Mouse (Mus musculus): ENCODE data around the gene Copb2.

Gene Copb2

DNA sequence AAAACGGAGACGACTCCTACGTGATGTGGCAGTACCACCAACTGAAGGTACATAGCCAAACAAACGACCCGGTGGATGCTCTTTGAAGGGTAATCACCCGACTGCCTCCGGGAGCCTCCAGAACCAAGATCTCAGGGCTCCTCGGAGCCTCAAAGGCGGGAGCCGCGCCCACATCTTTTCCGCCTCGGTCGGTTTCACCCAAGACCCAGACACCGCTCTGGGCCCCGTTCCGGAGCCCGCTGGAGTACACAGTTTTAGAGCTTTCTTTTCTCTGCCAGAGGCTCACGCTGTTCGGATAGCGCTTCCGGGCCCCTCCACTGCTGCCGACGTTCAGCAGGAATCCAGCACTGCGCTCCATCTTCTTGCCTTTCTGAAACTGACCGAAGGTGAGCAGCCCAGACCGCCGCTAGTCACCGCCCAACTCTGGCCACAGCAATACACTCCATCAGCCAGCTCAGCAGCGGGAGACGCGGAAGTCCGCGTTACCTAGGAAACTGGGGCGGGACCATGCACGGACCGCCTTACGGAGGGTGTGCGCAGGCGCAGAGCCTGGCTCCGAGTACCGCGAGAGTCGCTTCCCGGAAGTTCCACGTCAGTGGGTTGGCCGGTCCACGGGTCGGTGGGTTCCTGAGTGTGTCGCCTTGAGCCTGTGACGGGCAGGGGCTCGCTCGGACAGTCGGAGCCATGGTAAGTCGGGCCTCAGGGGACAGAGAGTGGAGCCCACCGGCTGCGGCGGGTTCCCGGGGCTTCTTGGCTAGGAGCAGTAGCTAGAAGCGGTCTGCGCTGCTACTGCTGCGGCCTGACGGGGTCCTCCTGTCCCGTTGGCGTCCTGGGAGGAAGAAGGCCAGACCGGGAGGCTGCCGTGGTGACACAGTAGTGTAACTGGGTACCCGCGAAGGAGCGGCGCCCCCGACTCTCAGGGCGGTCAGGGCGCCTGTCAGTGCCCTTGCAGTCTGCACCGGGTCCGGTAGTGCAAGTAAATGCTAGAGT lies at the start of gene Copb2:
Gene Copb2, plus strand, starts transcription at position 585 of the 990 bp plus-strand sequence.
- in situ Hi-C loops (cut with MseI, MboI) = no loop called here

DNA sequence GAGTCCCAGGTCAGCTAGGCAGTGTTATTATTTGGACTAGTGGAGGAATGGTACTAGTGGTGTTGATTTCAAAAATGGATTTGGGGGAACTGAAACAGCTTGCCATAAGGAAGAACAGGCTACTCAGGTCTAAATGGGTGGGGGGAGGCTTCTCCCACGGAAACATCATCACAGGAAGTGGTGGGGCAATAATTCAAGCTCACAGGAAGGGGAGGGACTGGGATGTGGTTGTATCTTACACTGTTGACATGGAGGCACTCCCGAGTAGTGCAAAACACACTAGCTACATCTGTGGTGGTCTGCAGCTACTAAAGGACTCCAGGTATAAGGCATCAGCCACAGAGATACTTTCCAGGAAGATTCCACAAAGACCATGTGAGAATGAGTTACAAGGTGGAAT lies 39.6 kb upstream of the Copb2 start:
- in situ Hi-C loops (cut with MseI, MboI) = no loop called here

DNA sequence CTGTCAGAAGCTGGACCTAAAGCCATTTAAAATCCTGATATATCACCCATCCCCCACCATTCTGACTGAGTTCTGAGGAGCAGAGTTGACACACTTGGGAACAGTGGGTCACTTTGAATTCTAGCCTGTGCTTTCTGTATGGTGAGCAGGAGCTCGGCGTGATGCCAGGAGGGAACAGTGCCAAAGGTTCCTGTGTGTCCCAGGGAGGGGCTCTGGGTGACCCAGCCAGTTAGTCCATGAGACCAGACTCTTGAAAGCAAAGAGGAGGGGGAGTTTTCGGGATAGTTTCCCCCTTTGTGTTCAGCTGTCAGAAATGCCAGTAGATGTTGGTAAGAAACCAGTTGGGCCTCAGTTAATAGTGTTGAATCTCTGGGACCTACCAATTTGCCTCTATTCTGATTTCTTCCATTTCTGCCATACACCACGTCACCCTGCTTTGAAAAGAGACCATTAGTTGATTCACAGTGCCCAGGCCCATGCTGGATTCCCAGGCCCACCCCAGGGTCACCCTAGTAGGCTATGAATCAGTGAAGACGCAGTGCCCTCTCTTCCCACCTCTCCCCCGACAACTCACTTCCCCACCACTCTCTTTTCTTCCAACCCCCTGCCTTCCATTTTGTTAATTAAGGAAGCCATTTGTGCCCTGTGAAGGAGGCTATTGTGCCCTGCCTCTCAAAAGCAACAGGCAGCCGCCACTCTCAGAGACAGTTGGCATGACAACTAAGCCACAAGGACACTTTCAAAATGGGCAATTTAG lies 38.6 kb upstream of the Copb2 start:
- in situ Hi-C loops (cut with MseI, MboI) = no loop called here

DNA sequence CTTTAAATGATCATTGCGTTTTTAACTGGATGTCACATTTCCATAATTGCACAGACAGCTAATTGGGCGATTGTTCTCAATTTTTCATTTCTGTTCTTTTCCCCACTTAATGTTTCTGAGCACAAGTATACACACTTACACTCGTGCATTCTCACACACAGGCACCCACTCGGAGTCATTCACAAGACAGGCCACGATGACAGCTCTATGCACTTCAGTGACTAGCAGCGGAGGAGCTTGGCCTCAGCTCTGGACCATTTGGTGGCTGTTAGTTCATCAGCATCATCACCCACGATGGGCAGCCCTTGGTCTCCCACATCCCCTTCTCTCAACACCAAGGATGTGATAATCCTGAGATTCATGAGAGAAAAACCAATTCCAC lies 38.0 kb upstream of the Copb2 start:
- in situ Hi-C loops (cut with MseI, MboI) = no loop called here

DNA sequence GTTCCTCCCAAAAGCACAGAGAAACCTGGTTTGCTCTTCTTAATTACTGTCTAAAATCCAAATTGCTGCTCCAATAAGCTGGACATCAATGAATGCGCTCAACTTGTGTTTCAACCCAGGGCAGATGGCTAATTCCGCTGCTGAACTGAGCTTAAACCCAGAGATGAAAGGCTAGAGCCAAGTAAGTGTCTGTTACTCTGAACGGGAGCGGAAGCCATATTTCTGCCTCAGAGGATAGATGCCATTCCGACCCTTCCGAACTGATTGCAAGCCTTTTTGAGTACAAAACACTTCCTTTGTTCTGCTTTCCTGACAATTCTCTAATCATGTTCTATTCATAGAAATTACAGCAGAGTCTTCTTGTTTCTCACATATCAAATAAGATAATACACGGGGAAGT lies 36.3 kb upstream of the Copb2 start:
- in situ Hi-C loops (cut with MseI, MboI) = no loop called here

DNA sequence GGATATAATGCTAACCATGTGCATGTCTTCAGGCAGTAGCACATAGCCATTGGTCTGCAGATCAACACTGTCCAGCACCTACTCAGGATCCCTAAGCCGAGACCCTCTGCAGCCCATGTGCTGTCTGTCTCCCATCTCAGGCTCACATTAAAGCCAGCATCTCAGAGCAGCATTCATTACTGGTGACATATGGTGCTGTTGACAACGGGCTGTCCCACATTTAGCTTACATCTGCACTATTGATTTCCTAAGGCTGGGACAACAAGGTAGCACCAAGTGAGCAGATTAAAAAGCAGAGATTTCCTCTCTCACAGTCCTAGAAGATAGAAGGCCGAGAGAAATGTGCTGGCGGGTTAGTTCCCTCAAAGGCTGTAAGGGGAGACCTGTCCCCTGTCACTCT lies 33.7 kb upstream of the Copb2 start:
- in situ Hi-C loops (cut with MseI, MboI) = no loop called here

DNA sequence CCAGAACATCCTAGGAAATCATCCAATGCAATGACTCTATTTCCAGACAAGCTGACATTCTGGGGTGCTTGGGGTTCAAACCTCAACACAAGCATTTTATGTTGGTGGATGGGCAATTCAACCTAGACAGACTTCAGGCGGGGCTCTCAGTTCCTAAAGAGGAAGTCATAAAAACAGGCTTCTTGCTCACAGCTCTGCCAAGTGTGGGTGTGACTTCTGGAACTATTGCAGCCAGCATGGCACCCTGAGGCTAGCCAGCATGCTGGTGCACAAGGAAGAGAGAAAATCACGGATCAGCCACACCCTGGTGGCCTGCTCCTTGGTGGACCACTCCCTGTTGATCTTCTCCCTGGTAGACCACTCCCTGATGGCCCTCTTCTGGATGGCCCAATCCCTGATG lies 32.5 kb upstream of the Copb2 start:
- in situ Hi-C loops (cut with MseI, MboI) = no loop called here

DNA sequence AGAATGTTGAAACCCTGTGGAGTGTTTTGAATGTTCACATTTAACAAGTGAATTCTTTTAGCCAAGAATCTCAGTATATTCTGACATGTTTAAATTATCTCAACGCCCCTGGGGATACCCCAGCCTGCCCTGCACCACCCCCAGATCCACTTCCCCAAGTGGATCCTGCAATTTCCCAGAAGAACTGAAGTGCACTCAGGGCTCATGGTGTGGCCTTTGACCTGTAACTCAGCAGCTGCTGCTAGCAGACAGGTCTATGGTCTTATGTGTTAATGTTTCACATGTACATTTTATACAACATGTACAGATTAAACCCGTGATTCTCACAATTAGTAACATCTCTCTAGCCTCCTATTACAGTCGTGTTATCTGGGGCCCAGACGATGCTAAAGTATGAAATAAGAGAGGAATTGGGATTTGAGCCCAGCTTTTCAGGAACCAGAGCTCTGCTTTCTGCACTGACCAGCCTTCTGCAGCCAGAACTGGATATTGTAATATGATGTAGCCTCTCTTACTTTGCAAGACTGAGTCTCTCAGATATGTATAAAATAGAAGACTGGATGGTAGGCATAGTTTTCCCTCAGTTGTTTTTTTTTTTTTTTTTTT lies 28.7 kb upstream of the Copb2 start:
- in situ Hi-C loops (cut with MseI, MboI) = loop anchor here (5.0 kb wide), 1 partner anchor 127 kb away; no protein-coding TSS in a partner anchor

DNA sequence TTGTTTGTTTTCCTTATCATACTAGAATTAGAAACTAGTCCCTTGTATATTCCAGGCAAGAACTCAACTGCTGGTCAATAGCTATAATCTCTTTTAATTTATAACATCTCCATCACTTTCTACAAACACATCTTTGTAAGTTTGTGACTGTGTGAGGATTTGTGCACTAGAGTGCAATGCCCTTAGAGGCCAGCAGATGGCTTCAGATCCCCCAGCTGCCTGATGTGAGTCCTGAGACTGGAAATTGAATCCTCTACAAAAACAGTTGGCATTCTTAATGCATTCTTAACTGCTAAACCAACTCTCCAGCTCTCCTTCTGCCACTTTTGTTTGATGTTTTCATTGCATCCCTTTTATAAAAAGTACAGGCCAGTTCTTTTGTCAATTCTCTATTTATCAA lies 27.8 kb upstream of the Copb2 start:
- in situ Hi-C loops (cut with MseI, MboI) = loop anchor here (5.0 kb wide), 1 partner anchor 128 kb away; no protein-coding TSS in a partner anchor

DNA sequence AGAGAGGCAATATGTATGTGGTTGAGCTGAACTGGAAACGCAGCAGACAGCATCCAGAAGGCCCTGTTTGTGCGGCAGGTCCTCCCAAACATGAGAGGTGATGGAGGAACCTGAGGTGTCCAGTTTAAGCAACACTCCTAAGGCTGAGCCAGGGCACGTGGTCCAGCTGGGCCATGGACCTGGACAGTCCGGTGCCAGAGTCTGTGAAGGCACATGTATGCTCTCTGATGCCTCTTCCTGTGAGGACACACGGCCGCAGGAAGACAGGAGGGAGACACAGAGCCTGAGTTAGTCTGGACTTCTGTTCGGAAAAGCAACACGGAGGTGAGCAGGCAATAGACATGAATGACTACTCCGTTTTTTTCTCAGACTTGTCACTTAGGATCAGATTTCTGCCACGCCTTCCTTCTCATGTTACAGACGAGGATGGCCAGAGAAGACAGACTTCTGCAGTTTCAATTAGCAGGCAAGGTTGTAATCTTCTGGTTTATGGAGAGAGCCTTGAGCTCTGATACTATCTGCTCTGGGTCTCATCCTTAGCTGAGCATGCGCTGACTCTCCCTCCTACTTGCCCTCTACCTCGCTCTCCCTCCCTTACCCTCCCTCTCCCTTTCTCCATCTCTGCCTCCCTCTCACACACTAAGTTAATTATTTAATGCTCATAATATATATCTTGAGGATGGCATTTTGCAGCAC lies 25.4 kb upstream of the Copb2 start:
- in situ Hi-C loops (cut with MseI, MboI) = loop anchor here (5.0 kb wide), 1 partner anchor 131 kb away; no protein-coding TSS in a partner anchor

DNA sequence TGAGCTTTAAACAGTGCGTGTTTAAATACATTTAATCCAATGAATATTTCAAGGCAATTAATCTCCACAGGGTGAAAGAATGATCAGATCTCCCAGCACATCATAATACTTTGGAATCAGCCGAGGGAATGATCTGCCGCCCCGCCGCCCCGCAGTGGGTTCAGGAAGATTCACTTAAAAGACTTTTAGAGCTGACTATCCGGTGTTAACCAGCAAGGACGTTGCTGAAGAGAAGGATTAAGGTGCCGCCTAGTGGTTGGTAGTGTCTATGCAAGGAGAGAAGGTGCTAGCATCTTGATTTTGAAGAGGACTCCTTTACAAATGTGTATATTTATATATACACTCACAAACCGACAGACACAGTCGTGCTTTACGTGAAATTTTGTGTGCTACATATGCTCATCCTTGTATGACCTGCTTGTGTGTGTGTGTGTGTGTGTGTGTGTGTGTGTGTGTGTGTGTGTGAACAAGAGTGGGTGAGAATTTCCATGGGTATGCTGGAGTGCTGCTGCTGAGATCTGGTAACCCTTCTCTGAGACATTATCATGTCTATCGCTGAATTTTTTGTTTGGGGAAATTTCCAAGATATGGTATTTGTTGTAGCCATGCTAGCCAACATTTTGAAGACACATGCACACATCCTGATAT lies 24.7 kb upstream of the Copb2 start:
- in situ Hi-C loops (cut with MseI, MboI) = loop anchor here (5.0 kb wide), 1 partner anchor 132 kb away; no protein-coding TSS in a partner anchor

DNA sequence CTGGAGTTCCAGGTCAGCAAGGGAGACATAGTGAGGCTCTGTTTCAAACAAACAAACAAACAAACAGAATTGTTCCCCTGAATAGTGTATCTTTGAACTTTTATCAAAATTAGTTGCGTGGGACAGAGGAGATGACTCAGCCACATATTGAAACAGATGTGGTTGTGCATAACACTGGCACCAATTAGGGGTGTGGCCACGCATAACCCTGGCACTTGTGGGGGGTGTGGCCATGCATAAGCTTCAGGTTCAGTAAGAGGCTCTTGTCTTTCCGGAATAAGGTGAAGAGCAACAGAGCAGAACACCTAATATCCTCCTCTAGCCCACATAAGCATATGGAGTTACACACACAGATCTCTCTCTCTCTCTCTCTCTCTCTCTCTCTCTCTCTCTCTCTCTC lies 19.5 kb upstream of the Copb2 start:
- in situ Hi-C loops (cut with MseI, MboI) = no loop called here

DNA sequence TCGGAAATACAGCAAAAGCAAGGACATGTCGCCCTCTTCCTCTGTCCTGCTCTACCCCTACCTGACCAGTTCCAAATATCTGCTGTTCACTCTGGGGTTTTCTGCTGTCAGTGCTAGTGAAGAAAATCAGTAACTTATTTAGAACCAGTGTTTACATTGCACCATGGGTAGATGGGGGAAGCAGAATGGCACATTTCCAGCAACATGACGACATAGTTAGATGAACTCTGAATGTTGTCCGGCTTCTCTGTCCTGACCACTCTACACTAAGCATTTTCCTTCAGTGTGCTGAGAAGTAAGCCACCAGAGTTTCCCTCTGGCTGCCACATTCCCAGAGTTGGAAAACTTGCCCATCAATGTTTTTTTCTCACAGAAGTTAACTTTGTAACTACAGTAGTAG lies 20.3 kb downstream of the Copb2 start:
- in situ Hi-C loops (cut with MseI, MboI) = no loop called here

DNA sequence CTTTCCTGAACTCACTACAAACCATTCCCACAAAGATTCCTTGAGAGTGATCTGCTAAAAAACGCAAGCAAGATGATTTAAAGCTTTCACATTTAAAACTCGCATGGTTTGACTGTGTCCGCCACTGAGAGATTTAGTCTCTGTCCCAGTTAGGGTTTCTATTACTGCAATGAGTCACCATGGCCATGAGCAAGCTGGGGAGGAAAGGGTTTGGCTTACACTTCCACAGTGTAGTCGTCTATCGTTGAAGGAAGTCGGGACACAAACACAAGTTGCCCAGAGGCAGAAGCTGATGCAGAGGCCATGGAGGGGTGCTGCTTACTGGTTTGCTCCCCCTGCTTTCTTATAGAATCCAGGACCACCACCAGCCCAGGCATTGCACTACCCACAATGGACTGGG lies 36.6 kb downstream of the Copb2 start:
- in situ Hi-C loops (cut with MseI, MboI) = no loop called here

DNA sequence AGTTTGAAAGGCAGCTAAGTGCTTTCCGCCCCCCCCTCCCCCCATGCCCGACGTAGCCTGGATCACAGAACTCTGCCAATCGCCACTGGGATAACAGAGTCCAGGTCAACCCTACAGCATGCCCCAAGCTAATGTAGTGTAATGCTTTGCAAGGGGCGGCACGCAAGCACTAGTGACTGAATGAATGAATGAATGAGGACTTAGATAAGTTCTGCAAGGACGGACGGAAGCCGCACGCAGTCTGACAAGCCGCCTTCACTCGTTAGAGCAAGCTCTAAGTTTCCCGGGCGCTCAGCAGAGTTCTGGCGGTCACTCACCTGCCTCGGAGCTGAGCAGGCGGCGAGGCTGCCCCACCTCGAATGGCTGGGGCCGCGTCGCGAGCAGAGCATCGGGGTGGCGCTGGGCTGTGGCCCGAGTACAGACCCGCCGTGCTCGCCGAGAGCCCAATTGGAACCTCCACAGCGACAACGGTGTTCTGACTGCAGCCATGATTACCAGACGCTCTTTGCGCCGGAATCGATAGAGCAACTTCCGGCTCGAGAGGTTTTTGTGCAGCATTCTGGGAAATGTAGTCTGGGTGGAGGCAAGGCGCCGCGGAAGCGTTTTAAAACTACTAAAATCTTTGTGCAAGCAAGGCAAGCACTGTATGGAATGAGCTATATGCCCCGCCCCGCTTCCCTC lies 37.8 kb downstream of the Copb2 start, which contains the start of gene Mrps22:
Gene Mrps22, minus strand, starts transcription at position 505 of the 681 bp plus-strand sequence.
- in situ Hi-C loops (cut with MseI, MboI) = no loop called here

DNA sequence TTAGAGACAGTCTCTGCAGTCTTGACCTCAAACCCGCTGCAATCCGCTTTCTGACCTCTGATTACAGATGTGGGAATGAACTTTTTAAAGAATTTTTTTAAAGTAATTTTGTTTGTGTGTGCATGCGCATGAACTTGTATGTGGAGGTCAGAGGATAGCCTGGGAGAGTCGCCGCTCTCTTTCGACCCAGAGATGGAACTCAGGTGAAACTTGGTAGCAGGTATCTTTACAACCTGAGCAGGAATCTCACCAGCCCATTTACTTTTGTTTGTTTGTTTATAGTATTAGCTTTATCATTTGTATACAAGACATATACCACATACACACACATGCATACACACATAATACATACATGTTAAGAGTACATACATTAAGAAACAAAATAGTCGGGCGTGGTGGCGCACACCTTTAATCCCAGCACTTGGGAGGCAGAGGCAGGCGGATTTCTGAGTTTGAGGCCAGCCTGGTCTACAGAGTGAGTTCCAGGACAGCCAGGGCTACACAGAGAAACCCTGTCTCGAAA lies 38.4 kb downstream of the Copb2 start:
- in situ Hi-C loops (cut with MseI, MboI) = no loop called here

DNA sequence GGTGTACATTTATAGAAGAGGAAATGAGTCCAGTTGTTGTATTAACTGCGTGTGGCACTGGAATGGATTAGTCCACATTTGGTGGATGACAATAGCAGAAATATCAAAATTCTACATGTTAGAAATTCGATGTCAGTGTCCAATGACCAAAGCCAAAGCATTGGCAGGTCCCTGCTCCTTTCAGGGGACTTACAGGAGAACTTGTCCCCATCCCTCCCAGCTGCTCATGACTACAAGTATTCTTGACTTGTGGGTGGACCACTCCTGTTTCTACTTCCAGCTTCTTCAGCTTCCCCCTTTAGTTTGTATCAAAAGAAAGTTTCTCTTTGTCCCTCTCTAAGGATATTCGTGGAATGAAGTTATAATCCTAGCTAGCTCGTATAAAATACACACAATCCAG lies 41.4 kb downstream of the Copb2 start:
- in situ Hi-C loops (cut with MseI, MboI) = no loop called here

DNA sequence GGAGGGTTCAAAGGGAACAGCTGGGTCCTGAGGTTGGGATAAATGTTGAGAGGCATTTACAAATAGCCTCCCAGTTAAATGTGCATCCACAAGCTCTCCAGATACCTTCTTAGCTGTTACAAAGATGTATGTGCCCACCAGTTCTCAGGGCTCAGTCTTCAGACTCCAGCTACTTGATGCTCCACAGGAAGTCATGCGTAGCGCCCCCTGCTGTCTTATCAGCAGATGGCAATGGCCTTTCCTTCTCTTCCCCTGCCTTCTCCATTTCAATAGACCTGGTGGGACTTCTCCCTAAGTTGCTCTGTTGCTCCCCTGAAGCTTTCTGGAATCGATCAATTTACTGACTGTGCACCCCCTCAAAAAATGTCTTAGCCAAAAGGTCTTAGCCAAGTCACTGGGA lies 65.0 kb downstream of the Copb2 start:
- in situ Hi-C loops (cut with MseI, MboI) = loop anchor here in 1 of 2 experiments (25.0 kb wide), 1 partner anchor 184 kb away; no protein-coding TSS in a partner anchor

DNA sequence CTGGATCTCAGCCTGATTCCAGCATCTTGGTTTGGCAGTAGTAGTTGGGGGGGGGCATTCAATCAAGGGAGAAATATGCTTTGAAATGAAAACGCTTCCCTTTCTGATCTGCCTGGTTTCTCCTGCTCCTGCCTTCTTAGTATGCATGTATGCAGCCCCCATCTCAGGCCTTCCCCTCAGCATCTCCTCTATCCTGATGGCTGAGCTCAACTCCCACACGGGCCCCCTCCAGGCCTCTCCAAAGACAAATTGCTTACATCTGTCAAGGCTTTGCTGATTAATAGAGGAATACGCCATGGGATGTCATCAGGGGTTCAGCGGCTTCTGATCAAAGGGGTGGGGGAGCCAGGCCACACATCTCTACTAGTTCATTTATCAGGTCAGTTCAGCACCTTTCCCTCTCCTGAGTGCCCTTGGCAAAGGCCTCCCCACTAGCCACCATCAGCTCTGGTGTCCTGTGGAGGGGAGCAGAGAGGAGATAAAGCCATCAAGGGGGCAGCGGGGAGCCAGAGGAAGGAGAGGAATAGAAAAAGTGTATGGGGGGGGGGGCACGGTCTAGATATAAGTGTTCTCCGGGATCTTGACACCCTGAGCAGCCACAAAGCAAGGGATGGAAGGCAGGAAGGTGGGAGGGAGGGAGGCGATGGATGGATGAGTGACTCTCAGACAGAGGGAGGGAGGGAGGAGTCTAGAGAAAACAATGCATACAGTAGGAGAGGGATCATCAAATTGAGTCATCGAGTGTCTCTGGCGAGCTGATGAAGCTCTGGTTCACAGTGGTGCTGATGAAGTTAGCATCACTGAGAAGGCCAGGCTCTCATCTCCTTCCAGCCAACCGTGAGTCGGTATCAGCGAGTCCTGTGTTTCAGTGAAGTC lies 70.0 kb downstream of the Copb2 start:
- in situ Hi-C loops (cut with MseI, MboI) = loop anchor here in 1 of 2 experiments (25.0 kb wide), 1 partner anchor 179 kb away; no protein-coding TSS in a partner anchor
